Mouse (Mus musculus): ENCODE data around the gene Ppt2. TPM values are rescaled to one million over a fixed set of nuclear protein-coding genes. Genes with fewer than 3 reads are reported as not detected.
A peak's percentile ranks its signal among the peaks of the same experiment; 100 is the strongest.

Ppt2 gene
- polyA plus RNA-seq, 1 experiment from 2014 or later = 23.8 TPM

DNA sequence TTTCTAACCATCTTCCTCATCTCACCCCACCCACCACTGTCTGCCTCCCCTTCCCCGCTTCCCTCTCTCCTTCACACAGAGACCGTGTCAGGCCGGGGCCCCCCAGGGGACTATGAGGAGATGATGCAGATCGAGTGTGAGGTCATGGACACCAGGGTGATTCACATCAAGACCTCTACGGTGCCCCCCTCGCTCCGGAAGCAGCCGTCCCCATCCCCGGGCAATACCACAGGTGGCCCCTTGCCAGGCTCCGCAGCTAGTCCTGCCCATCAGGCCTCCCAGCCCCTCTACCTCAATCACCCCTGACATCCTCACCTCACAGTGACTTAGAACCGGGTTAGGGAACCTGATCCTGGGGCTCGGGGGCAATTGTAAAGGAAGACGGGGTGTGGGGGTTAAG is 26.1 kb upstream of the Ppt2 start:
- no peak overlapping the region for H3K27ac ChIP-seq (replicated peaks)

GRCm38 (mm10) chr17:34653746-34654285 is 25.5 kb upstream of the Ppt2 start:
- H3K36me3 ChIP-seq = peaks cover 62% of the 10 kb centered on the region
- H3K27ac ChIP-seq (replicated peaks) = no peak overlapping the region
- H3K9me3 ChIP-seq = no peaks in the 10 kb centered on the region
- H3K9ac ChIP-seq (replicated peaks) = no peak overlapping the region
- no peak overlapping the region for H3K4me2 ChIP-seq (replicated peaks)
- 64% methylated on average over 9 of the region's 9 CpGs for WGBS
- H3K27me3 ChIP-seq = no peaks in the 10 kb centered on the region
- ATAC-seq (ENCODE audit: low FRiP score, low read depth) = no peak
- H3K4me3 ChIP-seq = no peak overlapping the region
- H3K4me1 ChIP-seq = no peaks in the 10 kb centered on the region; the same call in 1 of the 2 replicates

More for the DNA sequence above, 26.1 kb upstream of the Ppt2 start:
- H3K9ac ChIP-seq (replicated peaks) = no peak overlapping the region
- no peaks in the 10 kb centered on the region for H3K9me3 ChIP-seq
- peaks cover 5% of the 10 kb centered on the region for H3K27me3 ChIP-seq
- H3K4me2 ChIP-seq (replicated peaks) = no peak overlapping the region
- H3K4me1 ChIP-seq = no peaks in the 10 kb centered on the region; the same call in 1 of the 2 replicates
- WGBS = 95% methylated on average over 13 of the region's 13 CpGs
- ATAC-seq (ENCODE audit: low FRiP score, low read depth) = no peak
- H3K36me3 ChIP-seq = peaks cover 56% of the 10 kb centered on the region
- H3K4me3 ChIP-seq = no peak overlapping the region

- Histone ChIP-seq H3K4me2 (replicated peaks) (no peak overlapping the region), H3K27me3 (no peaks in the 10 kb centered on the region), H3K27ac (replicated peaks) (no peak overlapping the region), H3K9ac (replicated peaks) (no peak overlapping the region), H3K4me1 (peaks cover 7% of the 10 kb centered on the region), H3K4me3 (no peak overlapping the region), H3K36me3 (peaks cover 62% of the 10 kb centered on the region), H3K9me3 (no peaks in the 10 kb centered on the region)
- WGBS = 91% methylated on average over 8 of the region's 8 CpGs
- ATAC-seq (ENCODE audit: low FRiP score, low read depth) = no peak
Observed at GRCm38 (mm10) chr17:34652985-34653384, 24.7 kb upstream of the Ppt2 start.

DNA sequence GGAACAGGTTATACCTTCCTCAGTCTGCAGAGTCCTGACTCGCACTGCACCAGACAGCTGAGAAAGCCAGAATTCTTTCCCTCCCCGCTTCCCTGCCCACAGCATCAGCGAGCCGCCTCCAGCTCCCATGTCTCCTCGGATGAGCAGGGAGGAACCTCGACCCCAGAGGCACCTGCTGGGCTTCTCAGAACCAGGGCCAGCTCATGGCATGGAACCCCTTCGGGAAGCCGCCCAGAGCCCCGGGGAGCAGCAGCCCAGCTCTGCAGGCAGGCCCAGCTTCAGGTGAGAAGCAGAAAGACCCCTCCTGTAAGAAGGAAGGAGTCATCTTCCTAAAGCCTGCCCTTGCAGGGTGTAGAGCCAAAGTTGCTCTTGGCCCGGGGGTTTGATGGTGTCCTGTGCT is 24.2 kb upstream of the Ppt2 start:
- Histone ChIP-seq H3K27me3 (no peaks in the 10 kb centered on the region), H3K36me3 (peaks cover 62% of the 10 kb centered on the region), H3K4me1 (peaks cover 11% of the 10 kb centered on the region), H3K9me3 (no peaks in the 10 kb centered on the region), H3K4me2 (replicated peaks) (no peak overlapping the region), H3K9ac (replicated peaks) (no peak overlapping the region), H3K27ac (replicated peaks) (no peak overlapping the region), H3K4me3 (no peak overlapping the region)
- no peak for ATAC-seq (ENCODE audit: low FRiP score, low read depth)
- 89% methylated on average over 10 of the region's 10 CpGs for WGBS

DNA sequence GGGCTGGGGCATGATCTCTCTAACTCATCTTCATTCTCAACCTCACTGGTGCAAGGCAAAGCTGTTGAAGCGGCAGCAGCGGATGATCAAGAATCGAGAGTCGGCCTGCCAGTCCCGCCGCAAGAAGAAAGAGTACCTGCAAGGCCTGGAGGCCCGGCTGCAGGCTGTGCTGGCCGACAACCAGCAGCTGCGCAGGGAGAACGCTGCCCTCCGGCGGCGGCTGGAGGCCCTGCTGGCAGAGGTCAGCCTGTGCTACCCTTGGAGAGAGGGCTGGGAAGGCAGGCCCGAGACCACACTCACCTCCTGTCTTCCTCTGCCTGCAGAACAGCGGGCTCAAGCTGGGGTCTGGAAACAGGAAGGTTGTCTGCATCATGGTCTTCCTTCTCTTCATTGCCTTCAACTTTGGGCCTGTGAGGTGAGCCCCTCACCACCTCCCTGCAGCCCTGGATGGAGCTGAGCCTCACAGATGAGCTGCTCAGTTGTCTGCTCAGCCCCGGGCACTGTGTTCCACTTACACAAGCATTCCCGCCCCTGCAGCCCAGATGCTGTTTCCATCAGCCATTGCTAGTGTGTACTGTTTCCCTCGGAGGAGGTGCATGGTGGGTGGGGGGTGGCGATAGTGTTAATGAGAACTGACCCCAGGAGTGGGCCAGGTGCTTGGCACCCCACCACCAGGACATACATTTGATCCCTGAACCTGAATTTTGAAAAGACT is 23.4 kb upstream of the Ppt2 start:
- no peak overlapping the region for H3K27ac ChIP-seq (replicated peaks)
- H3K9me3 ChIP-seq = no peaks in the 10 kb centered on the region
- H3K36me3 ChIP-seq = peaks cover 62% of the 10 kb centered on the region
- H3K9ac ChIP-seq (replicated peaks) = no peak overlapping the region
- 45% methylated on average over 19 of the region's 19 CpGs for WGBS
- H3K4me1 ChIP-seq = peaks cover 12% of the 10 kb centered on the region
- no peaks in the 10 kb centered on the region for H3K27me3 ChIP-seq
- H3K4me2 ChIP-seq (replicated peaks) = no peak overlapping the region
- no peak for ATAC-seq (ENCODE audit: low FRiP score, low read depth)
- no peak overlapping the region for H3K4me3 ChIP-seq

DNA sequence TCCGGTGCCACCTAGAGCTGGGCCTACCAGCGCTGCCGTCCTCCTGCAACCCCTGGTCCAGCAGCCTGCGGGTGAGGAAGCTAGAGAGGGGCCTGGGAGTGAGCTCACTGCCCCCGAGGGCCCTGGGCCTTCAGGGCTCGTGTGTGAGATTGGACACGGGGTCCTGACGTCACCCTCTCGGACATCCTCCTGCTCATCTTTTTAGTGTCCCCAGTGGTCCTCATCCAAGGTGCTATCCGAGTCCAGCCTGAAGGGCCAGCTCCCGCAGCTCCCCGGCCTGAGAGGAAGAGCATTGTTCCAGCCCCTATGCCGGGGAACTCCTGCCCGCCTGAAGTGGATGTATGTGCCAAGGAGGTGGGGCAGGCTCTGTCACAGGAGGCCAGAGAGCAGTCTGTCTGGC is 22.5 kb upstream of the Ppt2 start:
- 92% methylated on average over 14 of the region's 14 CpGs for WGBS
- Histone ChIP-seq H3K9me3 (no peaks in the 10 kb centered on the region), H3K4me2 (replicated peaks) (no peak overlapping the region), H3K27ac (replicated peaks) (no peak overlapping the region), H3K36me3 (peaks cover 62% of the 10 kb centered on the region), H3K4me3 (no peak overlapping the region), H3K27me3 (no peaks in the 10 kb centered on the region), H3K9ac (replicated peaks) (no peak overlapping the region), H3K4me1 (peaks cover 20% of the 10 kb centered on the region)
- ATAC-seq (ENCODE audit: low FRiP score, low read depth) = no peak

DNA sequence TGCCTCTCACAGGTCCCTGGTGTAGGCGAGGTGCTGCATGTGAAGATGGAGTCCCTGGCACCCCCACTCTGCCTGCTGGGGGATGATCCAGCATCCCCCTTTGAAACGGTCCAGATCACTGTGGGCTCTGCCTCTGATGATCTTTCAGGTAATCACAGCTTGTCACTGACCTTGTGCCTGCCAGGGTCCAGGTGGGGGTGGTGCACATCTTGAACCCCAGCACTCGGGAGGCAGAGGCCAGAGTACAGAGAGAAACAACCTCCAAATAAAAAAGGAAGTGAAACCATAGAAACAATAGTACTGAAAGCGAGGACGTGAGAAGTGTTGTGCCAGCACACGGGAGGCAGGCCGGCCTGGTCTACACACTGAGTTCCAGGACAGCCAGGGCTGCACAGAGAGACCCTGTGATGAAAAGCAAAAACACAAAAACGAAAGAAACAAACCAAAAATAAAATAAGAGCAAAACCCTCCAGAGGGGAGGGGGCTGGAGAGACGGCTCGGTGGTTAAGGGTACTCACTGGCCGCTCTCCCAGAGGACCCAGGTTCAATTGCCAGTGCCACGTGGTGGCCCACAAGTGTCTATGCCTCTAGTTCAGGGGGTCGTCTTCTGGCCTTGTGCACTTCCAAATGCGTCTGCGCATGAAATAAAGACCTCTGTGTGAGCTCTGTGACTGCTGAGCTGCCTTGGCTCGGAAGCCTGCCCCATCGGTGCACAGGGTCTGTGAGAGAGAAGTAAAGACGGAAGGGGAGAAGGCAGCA is 21.0 kb upstream of the Ppt2 start:
- no peaks in the 10 kb centered on the region for H3K9me3 ChIP-seq
- H3K27ac ChIP-seq (replicated peaks) = no peak overlapping the region
- peaks cover 53% of the 10 kb centered on the region for H3K36me3 ChIP-seq
- 91% methylated on average over 18 of the region's 18 CpGs for WGBS
- no peak overlapping the region for H3K4me3 ChIP-seq
- peaks cover 31% of the 10 kb centered on the region for H3K4me1 ChIP-seq
- H3K27me3 ChIP-seq = no peaks in the 10 kb centered on the region
- no peak overlapping the region for H3K9ac ChIP-seq (replicated peaks)
- no peak for ATAC-seq (ENCODE audit: low FRiP score, low read depth)
- H3K4me2 ChIP-seq (replicated peaks) = no peak overlapping the region

DNA sequence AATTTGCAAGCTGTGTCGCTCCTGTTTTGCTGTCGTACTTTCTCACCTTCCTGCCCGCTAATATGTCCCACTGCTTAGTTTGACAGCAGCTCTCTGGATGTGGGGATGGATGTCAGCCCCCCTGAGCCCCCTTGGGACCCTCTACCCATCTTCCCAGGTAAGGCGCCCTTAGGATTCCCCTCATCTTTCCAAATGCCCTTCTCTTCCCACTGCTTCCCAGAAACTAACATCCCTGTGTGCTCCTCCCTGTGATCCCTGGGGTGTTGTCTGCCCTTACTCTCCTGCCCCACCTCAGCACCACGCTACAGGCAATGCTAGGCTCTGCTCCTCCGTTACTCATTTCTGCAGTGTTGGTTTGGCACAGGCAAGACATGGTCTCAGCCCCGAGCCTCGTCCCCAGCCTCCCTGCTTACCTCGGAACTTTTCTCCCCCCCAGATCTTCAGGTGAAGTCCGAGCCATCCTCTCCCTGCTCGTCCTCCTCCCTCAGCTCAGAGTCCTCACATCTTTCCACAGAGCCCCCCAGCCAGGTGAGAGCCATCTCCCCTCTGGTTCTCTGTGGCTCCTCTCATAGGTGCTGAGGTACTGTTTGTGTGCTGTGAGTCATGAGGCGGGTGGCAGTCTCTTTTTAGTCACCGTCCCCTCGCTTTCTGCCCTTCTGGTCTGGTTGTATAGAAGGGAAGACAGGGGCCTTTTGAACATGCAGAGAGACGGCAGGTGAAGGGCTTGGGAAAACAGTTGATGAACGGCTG is 20.0 kb upstream of the Ppt2 start:
- 86% methylated on average over 16 of the region's 16 CpGs for WGBS
- H3K4me1 ChIP-seq = peaks cover 36% of the 10 kb centered on the region
- H3K4me2 ChIP-seq (replicated peaks) = peak overlapping the region; percentile 84
- H3K36me3 ChIP-seq = peaks cover 45% of the 10 kb centered on the region
- peak overlapping the region; percentile 94 for H3K9ac ChIP-seq (replicated peaks)
- H3K27me3 ChIP-seq = no peaks in the 10 kb centered on the region
- H3K27ac ChIP-seq (replicated peaks) = no peak overlapping the region
- H3K9me3 ChIP-seq = no peaks in the 10 kb centered on the region
- H3K4me3 ChIP-seq = peak overlapping the region; percentile 97
- no peak for ATAC-seq (ENCODE audit: low FRiP score, low read depth)

- WGBS = 1% methylated on average over 66 of the region's 66 CpGs
- H3K36me3 ChIP-seq = peaks cover 34% of the 10 kb centered on the region
- H3K27me3 ChIP-seq = no peaks in the 10 kb centered on the region
- H3K27ac ChIP-seq (replicated peaks) = peak within 1 kb of the TSS; percentile 80
- ATAC-seq (ENCODE audit: low FRiP score, low read depth) = peak; percentile 96
- H3K4me2 ChIP-seq (replicated peaks) = peak within 1 kb of the TSS; percentile 84
- H3K9ac ChIP-seq (replicated peaks) = peak within 1 kb of the TSS; percentile 94
- H3K4me3 ChIP-seq = peak within 1 kb of the TSS; percentile 97
- no peaks in the 10 kb centered on the region for H3K9me3 ChIP-seq
- H3K4me1 ChIP-seq = peaks cover 36% of the 10 kb centered on the region
Observed at GRCm38 (mm10) chr17:34646906-34647787, 18.8 kb upstream of the Ppt2 start, which contains the start of gene Atf6b. Gene Atf6b, plus strand, starts transcription at chr17:34647146.

- WGBS = 90% methylated on average over 30 of the region's 30 CpGs
- no peak overlapping the region for H3K27ac ChIP-seq (replicated peaks)
- H3K27me3 ChIP-seq = no peaks in the 10 kb centered on the region
- H3K4me1 ChIP-seq = peaks cover 42% of the 10 kb centered on the region
- H3K36me3 ChIP-seq = peaks cover 22% of the 10 kb centered on the region
- peak overlapping the region; percentile 97 for H3K4me3 ChIP-seq
- H3K9ac ChIP-seq (replicated peaks) = no peak overlapping the region
- no peaks in the 10 kb centered on the region for H3K9me3 ChIP-seq
- no peak for ATAC-seq (ENCODE audit: low FRiP score, low read depth)
- H3K4me2 ChIP-seq (replicated peaks) = peak overlapping the region; percentile 73
Observed at GRCm38 (mm10) chr17:34645831-34646511, 17.7 kb upstream of the Ppt2 start.

All from midbrain, embryonic 12.5 days (tissue).